In the genomic region with DNA sequence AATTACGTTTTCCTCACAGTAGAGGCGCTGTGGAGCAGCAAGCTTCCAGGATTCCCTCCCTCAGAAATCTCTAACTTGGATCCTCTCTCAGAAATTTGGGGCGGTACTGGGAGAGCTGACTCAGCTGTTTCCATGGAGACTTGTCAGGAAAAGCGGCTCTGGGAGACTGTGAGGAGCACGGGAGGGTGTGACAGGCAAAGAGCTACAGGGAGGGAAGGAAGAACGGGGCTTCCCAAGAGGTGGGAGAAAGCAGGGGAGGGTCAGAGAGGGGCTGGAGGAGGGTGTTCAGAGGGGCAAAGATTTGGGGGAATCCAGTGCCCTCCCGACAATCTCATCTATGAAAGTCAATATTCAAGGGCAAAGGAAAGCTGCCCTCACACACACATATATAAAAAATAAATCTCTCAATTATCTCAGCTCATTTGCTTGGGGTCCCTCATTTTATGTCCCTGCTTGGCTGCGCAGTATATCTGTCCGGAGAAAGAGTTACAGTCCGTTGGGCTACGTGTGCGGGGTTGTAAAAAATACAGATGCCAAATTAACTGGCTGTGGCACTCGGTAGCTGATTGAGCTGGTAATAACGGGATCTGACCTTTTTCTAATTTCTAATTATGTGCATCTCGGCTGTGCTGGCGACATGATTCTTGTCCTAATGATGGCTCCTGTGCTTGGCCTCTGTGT, we compare ENCODE assay signal across 8 mouse cellular contexts.
DNase-seq lines count a peak whose midpoint lies in the region; ATAC-seq and TF ChIP-seq lines count a peak whose summit lies in the region.

No protein-coding gene starts in this region.

- peak; percentile 72; the same call in 1 of the 2 replicates for TF ChIP-seq CTCF in brain, embryonic 14.5 days (IDR thresholded peaks at IDR 0.05; ENCODE audit: borderline replicate concordance, extremely low read depth, insufficient read depth, insufficient read length)
- peak; percentile 46 for TF ChIP-seq CTCF in heart, postnatal 0 days (IDR thresholded peaks at IDR 0.05; ENCODE audit: low read depth)
- TF ChIP-seq CTCF in liver, postnatal 0 days (IDR thresholded peaks at IDR 0.05; ENCODE audit: low read depth): peak; percentile 52

- TF ChIP-seq EP300 in heart, postnatal 0 days (IDR thresholded peaks at IDR 0.05; ENCODE audit: low read depth): no peak
- no peak for TF ChIP-seq EP300 in liver, postnatal 0 days (IDR thresholded peaks at IDR 0.05; ENCODE audit: low read depth)

- no peak overlapping the region for H3K4me3 ChIP-seq in forebrain, embryonic 10.5 days
- H3K4me3 ChIP-seq in heart, postnatal 0 days (ENCODE audit: low read depth, low read length): no peak overlapping the region
- H3K4me3 ChIP-seq in liver, postnatal 0 days (ENCODE audit: low read depth, low read length): no peak overlapping the region

- peaks cover 5% of the 10 kb centered on the region; the same call in 1 of the 2 replicates for H3K9me3 ChIP-seq in forebrain, embryonic 10.5 days
- H3K9me3 ChIP-seq in heart, postnatal 0 days (replicated peaks; ENCODE audit: control insufficient read depth, low read length): no peaks in the 10 kb centered on the region
- no peaks in the 10 kb centered on the region for H3K9me3 ChIP-seq in liver, postnatal 0 days (ENCODE audit: low read length)

- no peak overlapping the region for H3K27ac ChIP-seq in forebrain, embryonic 10.5 days
- H3K27ac ChIP-seq in heart, postnatal 0 days (ENCODE audit: low read depth): no peak overlapping the region
- H3K27ac ChIP-seq in liver, postnatal 0 days (ENCODE audit: low read depth): no peak overlapping the region

- DNase-seq in ES-CJ7 (ENCODE audit: low read depth, low spot score): peak; percentile 96
- peak; percentile 92 for DNase-seq in brain, embryonic 14.5 days (ENCODE audit: low read depth)
- DNase-seq in forebrain, embryonic 10.5 days (ENCODE audit: extremely low spot score, low spot score): peak; percentile 72
- peak; percentile 76 for DNase-seq in heart, postnatal 0 days (ENCODE audit: low spot score)
- DNase-seq in kidney, postnatal 14 days: peak; percentile 70
- DNase-seq in liver, postnatal 0 days: peak; percentile 34
- DNase-seq in ovary, postnatal 10 days (ENCODE audit: low spot score): peak; percentile 35
- DNase-seq in c-Kit-positive CD71-positive TER-119-positive erythroid progenitor cells, embryonic 14.5 days (ENCODE audit: low spot score): no peak

- no peak overlapping the region for H3K4me2 ChIP-seq in heart, postnatal 0 days (ENCODE audit: low read depth, low read length)
- no peak overlapping the region for H3K4me2 ChIP-seq in liver, postnatal 0 days (ENCODE audit: low read depth, low read length)

- peaks cover 28% of the 10 kb centered on the region for H3K4me1 ChIP-seq in forebrain, embryonic 10.5 days
- H3K4me1 ChIP-seq in heart, postnatal 0 days (ENCODE audit: control insufficient read depth, insufficient read depth): no peaks in the 10 kb centered on the region
- H3K4me1 ChIP-seq in liver, postnatal 0 days (ENCODE audit: insufficient read depth): no peaks in the 10 kb centered on the region

- no peak for TF ChIP-seq POLR2A in brain, embryonic 14.5 days (IDR thresholded peaks at IDR 0.05; ENCODE audit: borderline replicate concordance, extremely low read depth, insufficient read depth, insufficient read length, poor library complexity, severe bottlenecking)

- H3K36me3 ChIP-seq in forebrain, embryonic 10.5 days (replicated peaks): peaks cover 32% of the 10 kb centered on the region
- H3K36me3 ChIP-seq in heart, postnatal 0 days (replicated peaks; ENCODE audit: control insufficient read depth, insufficient read depth, low read length): no peaks in the 10 kb centered on the region
- H3K36me3 ChIP-seq in liver, postnatal 0 days (replicated peaks; ENCODE audit: insufficient read depth, low read length): no peaks in the 10 kb centered on the region

- peak; percentile 60; the same call in 1 of the 2 replicates for ATAC-seq in heart, postnatal 0 days (ENCODE audit: insufficient read depth, low read depth)
- ATAC-seq in liver, postnatal 0 days: no peak

- 47% methylated on average over 16 of the region's 16 CpGs for WGBS in forebrain, embryonic 10.5 days
- WGBS in heart, postnatal 0 days: 53% methylated on average over 16 of the region's 16 CpGs
- 46% methylated on average over 16 of the region's 16 CpGs for WGBS in liver, postnatal 0 days (ENCODE audit: insufficient replicate concordance)

- H3K27me3 ChIP-seq in forebrain, embryonic 10.5 days (ENCODE audit: poor library complexity, severe bottlenecking): no peaks in the 10 kb centered on the region
- H3K27me3 ChIP-seq in heart, postnatal 0 days (ENCODE audit: control insufficient read depth, insufficient read depth, low read length): no peaks in the 10 kb centered on the region
- no peaks in the 10 kb centered on the region for H3K27me3 ChIP-seq in liver, postnatal 0 days (ENCODE audit: insufficient read depth, low read length)

- no peak overlapping the region for H3K9ac ChIP-seq in heart, postnatal 0 days (replicated peaks; ENCODE audit: low read depth, low read length)
- no peak overlapping the region for H3K9ac ChIP-seq in liver, postnatal 0 days (replicated peaks)
